Mouse (Mus musculus) myocyte (in vitro differentiated cells): Measurements from ENCODE around the gene Rhox11. TPM values are rescaled to one million over a fixed set of nuclear protein-coding genes. Genes with fewer than 3 reads are reported as not detected.
"Not testable (repeated sequence)": the region's sequence is repeated elsewhere in the genome, so short reads cannot be mapped to it uniquely, and the experiment has no call there.

Experiments
- H3K27me3 ChIP-seq: one replicate; pipeline ENCODE4 v1.6.1; 2011; ENCODE audit not compliant: control insufficient read depth, insufficient read depth, insufficient read length
- H3K36me3 ChIP-seq: one replicate; pipeline ENCODE4 v1.6.1; 2011; ENCODE audit not compliant: control insufficient read depth, insufficient read depth
- H3K4me2 ChIP-seq: one replicate; pipeline ENCODE4 v1.6.1; 2011; ENCODE audit warnings: low read depth, control low read depth
- H3K4me3 ChIP-seq: one replicate; pipeline ENCODE4 v1.5.1; 2011; ENCODE audit warnings: mild to moderate bottlenecking, control low read depth, moderate library complexity
- H3K79me2 ChIP-seq: one replicate; pipeline ENCODE4 v1.6.1; 2011; ENCODE audit not compliant: control insufficient read depth, insufficient read depth
- H3ac ChIP-seq: one replicate; pipeline ENCODE4 v1.6.1; 2011; ENCODE audit not compliant: control insufficient read depth, insufficient read length
- CEBPB ChIP-seq: IDR thresholded peaks from 2 replicates; pipeline ENCODE4 v1.6.1; 2011; ENCODE audit warnings: mild to moderate bottlenecking, moderate library complexity; ENCODE audit not compliant: poor library complexity, insufficient read depth, severe bottlenecking
- E2F4 ChIP-seq: IDR thresholded peaks from one replicate; pipeline ENCODE4 v1.6.1; 2011; ENCODE audit warnings: mild to moderate bottlenecking, control low read depth, moderate library complexity; ENCODE audit not compliant: insufficient read depth
- MAX ChIP-seq: IDR thresholded peaks from one replicate; pipeline ENCODE4 v1.6.1; 2011; ENCODE audit warnings: low read depth, mild to moderate bottlenecking, control low read depth
- MYOD1 ChIP-seq, 3 experiments: IDR thresholded peaks; one replicate each; pipeline ENCODE4 v1.6.1; 2011; ENCODE audit warnings: control low read depth in 2 of 3, low read depth in 2 of 3, mild to moderate bottlenecking in 2 of 3, moderate library complexity in 1 of 3; ENCODE audit not compliant: insufficient read length in 2 of 3, control insufficient read depth in 1 of 3
- MYOG ChIP-seq, 3 experiments: IDR thresholded peaks; one replicate each; pipeline ENCODE4 v1.6.1; 2011; ENCODE audit warnings: control low read depth in 2 of 3, low read depth in 2 of 3, mild to moderate bottlenecking in 2 of 3; ENCODE audit not compliant: insufficient read length in 2 of 3, control insufficient read depth in 1 of 3, insufficient read depth in 1 of 3
- POLR2A ChIP-seq: IDR thresholded peaks from one replicate; pipeline ENCODE4 v1.6.1; 2011; ENCODE audit warnings: low read depth, mild to moderate bottlenecking, control low read depth, moderate library complexity; ENCODE audit not compliant: insufficient read length
- POLR2AphosphoS2 ChIP-seq: IDR thresholded peaks from one replicate; pipeline ENCODE4 v1.6.1; 2011; ENCODE audit warnings: low read depth, control low read depth; ENCODE audit not compliant: insufficient read length
- REST ChIP-seq: IDR thresholded peaks from one replicate; pipeline ENCODE4 v1.6.1; 2011; ENCODE audit warnings: mild to moderate bottlenecking, control low read depth, moderate library complexity; ENCODE audit not compliant: insufficient read depth, insufficient read length
- SRF ChIP-seq: IDR thresholded peaks from one replicate; pipeline ENCODE4 v1.6.1; 2011; ENCODE audit warnings: low read depth; ENCODE audit not compliant: control insufficient read depth, insufficient read length
- TCF12 ChIP-seq: IDR thresholded peaks from one replicate; pipeline ENCODE4 v1.6.1; 2011; ENCODE audit warnings: mild to moderate bottlenecking, control low read depth; ENCODE audit not compliant: poor library complexity, insufficient read depth, severe bottlenecking
- TCF3 ChIP-seq: IDR thresholded peaks from one replicate; pipeline ENCODE4 v1.6.1; 2011; ENCODE audit warnings: low read depth, control low read depth; ENCODE audit not compliant: insufficient read length
- USF1 ChIP-seq: IDR thresholded peaks from one replicate; pipeline ENCODE4 v1.6.1; 2011; ENCODE audit warnings: low read depth, mild to moderate bottlenecking, control low read depth, moderate library complexity
- polyA plus RNA-seq: library from polyadenylated mRNA; unstranded; fragments of >200 nt; fragmentation: generic; extraction: Trizol; gene quantifications from one replicate; pipeline ENCODE4 v1.2.1, GENCODE M21; 2012; ENCODE audit warnings: missing spikeins

Rhox11 gene
- polyA plus RNA-seq, 1 experiment, result not detected

GRCm38 (mm10) chrX:38066175-38066574 is 18.8 kb downstream of the Rhox11 start, which contains the start of gene Rhox10:
Gene Rhox10 (plus strand): TSS chrX:38066475.
- no peak within 1 kb of the TSS for H3K4me3 ChIP-seq
- H3K36me3 ChIP-seq, result no peaks in the 10 kb centered on the region
- no peak within 1 kb of the TSS for H3K4me2 ChIP-seq
- H3K79me2 ChIP-seq, result no peaks in the 10 kb centered on the region
- H3ac ChIP-seq, result no peak within 1 kb of the TSS
- no peaks in the 10 kb centered on the region for H3K27me3 ChIP-seq
- no peak for TF ChIP-seq MYOD1 (IDR thresholded peaks at IDR 0.05; ENCODE audit: control insufficient read depth in 1 of 3, insufficient read length in 2 of 3, low read depth in 2 of 3)
- no peak for TF ChIP-seq POLR2AphosphoS2
- TF ChIP-seq SRF, result no peak
- TF ChIP-seq POLR2A, result no peak
- TF ChIP-seq CEBPB, result no peak
- no peak for TF ChIP-seq REST
- no peak for TF ChIP-seq MYOG (IDR thresholded peaks at IDR 0.05; ENCODE audit: control insufficient read depth in 1 of 3, insufficient read depth in 1 of 3, insufficient read length in 2 of 3, low read depth in 2 of 3)
- no peak for TF ChIP-seq TCF3
- no peak for TF ChIP-seq TCF12
- no peak for TF ChIP-seq MAX

GRCm38 (mm10) chrX:38061544-38061943 is 23.4 kb downstream of the Rhox11 start:
- TF ChIP-seq MAX (no peak), CEBPB (no peak), POLR2A (no peak), USF1 (no peak), TCF3 (no peak), SRF (no peak), REST (no peak), MYOG (IDR thresholded peaks at IDR 0.05; ENCODE audit: control insufficient read depth in 1 of 3, insufficient read depth in 1 of 3, insufficient read length in 2 of 3, low read depth in 2 of 3) (no peak)

GRCm38 (mm10) chrX:38043014-38043413 is 41.9 kb downstream of the Rhox11 start, which contains the start of gene Btg1-ps2:
Gene Btg1-ps2 (minus strand): TSS chrX:38043114.
- not testable (repeated sequence) for H3K27me3 ChIP-seq, H3K4me2 ChIP-seq, H3ac ChIP-seq, H3K36me3 ChIP-seq, H3K79me2 ChIP-seq, H3K4me3 ChIP-seq

More at GRCm38 (mm10) chrX:38061544-38061943, 23.4 kb downstream of the Rhox11 start:
- no peaks in the 10 kb centered on the region for H3K27me3 ChIP-seq
- H3K79me2 ChIP-seq, result no peaks in the 10 kb centered on the region
- no peak overlapping the region for H3K4me3 ChIP-seq
- no peaks in the 10 kb centered on the region for H3K36me3 ChIP-seq
- H3ac ChIP-seq, result no peak overlapping the region
- no peak overlapping the region for H3K4me2 ChIP-seq

- Histone ChIP-seq H3K4me3 (no peak overlapping the region), H3K27me3 (no peaks in the 10 kb centered on the region), H3K79me2 (no peaks in the 10 kb centered on the region), H3K4me2 (no peak overlapping the region), H3ac (no peak overlapping the region), H3K36me3 (no peaks in the 10 kb centered on the region)
- TF ChIP-seq E2F4 (no peak), SRF (no peak), USF1 (no peak), MYOG (IDR thresholded peaks at IDR 0.05; ENCODE audit: control insufficient read depth in 1 of 3, insufficient read depth in 1 of 3, insufficient read length in 2 of 3, low read depth in 2 of 3) (no peak), REST (no peak), MYOD1 (IDR thresholded peaks at IDR 0.05; ENCODE audit: control insufficient read depth in 1 of 3, insufficient read length in 2 of 3, low read depth in 2 of 3) (no peak)
Observed at GRCm38 (mm10) chrX:38039666-38040065, 45.3 kb downstream of the Rhox11 start.

GRCm38 (mm10) chrX:38033841-38034240 is 51.1 kb downstream of the Rhox11 start:
- H3K79me2 ChIP-seq, result no peaks in the 10 kb centered on the region
- H3K4me2 ChIP-seq, result no peak overlapping the region
- H3K36me3 ChIP-seq, result no peaks in the 10 kb centered on the region
- no peak overlapping the region for H3ac ChIP-seq
- H3K4me3 ChIP-seq, result no peak overlapping the region
- TF ChIP-seq POLR2AphosphoS2, result no peak
- H3K27me3 ChIP-seq, result no peaks in the 10 kb centered on the region

Other genes with a start within 250 kb of the Rhox11 start
- not detected for gene Rhox8, start 206.2 kb downstream of the Rhox11 start, polyA plus RNA-seq
- gene Rhox7b, start 187.9 kb downstream of the Rhox11 start, polyA plus RNA-seq, result not detected
- not detected for gene Rhox9, start 183.4 kb downstream of the Rhox11 start, polyA plus RNA-seq
- gene Btg1-ps1, start 66.3 kb downstream of the Rhox11 start, polyA plus RNA-seq, result not detected
- not detected for gene Btg1-ps2, start 42.0 kb downstream of the Rhox11 start, polyA plus RNA-seq
- gene Rhox10, start 18.7 kb downstream of the Rhox11 start, polyA plus RNA-seq, result 0.19 TPM
- not detected for gene Rhox12, start 25.8 kb upstream of the Rhox11 start, polyA plus RNA-seq
- gene Rhox13, start 36.1 kb upstream of the Rhox11 start, polyA plus RNA-seq, result not detected
- 2.4 TPM for gene Zbtb33, start 104.7 kb upstream of the Rhox11 start, polyA plus RNA-seq
- 0.06 TPM for gene Tmem255a, start 167.3 kb upstream of the Rhox11 start, polyA plus RNA-seq
- not detected for gene Atp1b4, start 231.0 kb upstream of the Rhox11 start, polyA plus RNA-seq